Mouse (Mus musculus): ENCODE data around the gene Armh3. TPM values are rescaled to one million over a fixed set of nuclear protein-coding genes. Genes with fewer than 3 reads are reported as not detected.

The Armh3 gene
- polyA plus RNA-seq, 1 experiment: 5.6 TPM

DNA sequence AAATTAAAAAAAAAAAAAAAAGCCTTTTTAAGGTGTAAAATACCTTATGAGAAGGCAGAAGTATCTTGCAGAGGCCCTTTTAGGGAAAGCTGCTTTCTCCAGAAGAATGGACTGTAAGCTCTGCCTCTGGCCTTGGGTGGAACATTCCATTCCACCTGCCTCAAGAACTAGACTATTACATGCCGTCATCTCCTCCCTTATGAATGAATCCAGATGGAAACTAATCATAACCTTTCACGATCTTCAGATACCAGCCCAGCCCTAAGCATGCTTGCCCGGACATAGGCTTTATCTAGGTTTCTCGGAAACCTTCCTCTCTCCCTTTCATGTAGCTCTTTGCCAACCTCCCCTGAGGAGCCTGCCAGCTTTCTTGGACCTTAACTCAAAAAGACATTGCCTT lies 210.0 kb downstream of the Armh3 start:
- no peak for DNase-seq (ENCODE audit: low read depth in 1 of 2, low spot score in 2 of 2)
- peaks cover 12% of the 10 kb centered on the region for H3K4me1 ChIP-seq (ENCODE audit: control insufficient read depth, insufficient read depth, insufficient read length)
- 87% methylated on average over 4 of the region's 4 CpGs for WGBS

DNA sequence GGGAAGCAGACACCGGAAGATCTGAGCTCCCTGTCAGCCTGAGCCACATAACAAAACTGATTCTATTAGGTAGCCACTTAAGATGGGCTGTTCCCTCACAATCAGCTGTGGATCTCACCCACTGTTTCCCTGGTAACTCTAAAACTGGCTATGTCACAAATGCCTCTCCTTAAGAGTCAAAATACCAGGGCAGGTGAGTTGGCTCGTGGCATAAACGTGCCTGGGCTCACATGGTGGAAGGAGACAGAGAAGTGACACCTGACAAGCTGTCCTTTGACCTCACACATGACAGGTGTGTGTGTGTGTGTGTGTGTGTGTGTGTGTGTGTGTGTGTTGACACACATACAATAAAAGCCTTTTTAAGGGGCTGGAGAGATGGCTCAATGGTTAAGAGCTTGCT lies 210.8 kb downstream of the Armh3 start:
- 78% methylated on average over 3 of the region's 3 CpGs for WGBS
- Histone ChIP-seq H3K27ac (ENCODE audit: insufficient read depth, low read length) (no peak overlapping the region), H3K27me3 (ENCODE audit: control insufficient read depth, insufficient read depth, low read length) (no peaks in the 10 kb centered on the region), H3K36me3 (ENCODE audit: control insufficient read depth, insufficient read depth, low read length) (no peaks in the 10 kb centered on the region), H3K4me3 (ENCODE audit: extremely low read depth, insufficient read depth, insufficient read length) (no peak overlapping the region), H3K4me1 (ENCODE audit: control insufficient read depth, insufficient read depth, insufficient read length) (peaks cover 12% of the 10 kb centered on the region)
- TF ChIP-seq CTCF (IDR thresholded peaks at IDR 0.05; ENCODE audit: extremely low read depth, insufficient read depth, insufficient read length, insufficient replicate concordance) (no peak), POLR2A (IDR thresholded peaks at IDR 0.05; ENCODE audit: low read depth, low read length) (no peak)
- DNase-seq (ENCODE audit: low read depth in 1 of 2, low spot score in 2 of 2): no peak

More for the DNA sequence above, 210.0 kb downstream of the Armh3 start:
- no peak for TF ChIP-seq POLR2A (IDR thresholded peaks at IDR 0.05; ENCODE audit: low read depth, low read length)
- no peak for TF ChIP-seq CTCF (IDR thresholded peaks at IDR 0.05; ENCODE audit: extremely low read depth, insufficient read depth, insufficient read length, insufficient replicate concordance)
- no peak overlapping the region for H3K27ac ChIP-seq (ENCODE audit: insufficient read depth, low read length)
- no peak overlapping the region for H3K4me3 ChIP-seq (ENCODE audit: extremely low read depth, insufficient read depth, insufficient read length)
- H3K27me3 ChIP-seq (ENCODE audit: control insufficient read depth, insufficient read depth, low read length): no peaks in the 10 kb centered on the region
- H3K36me3 ChIP-seq (ENCODE audit: control insufficient read depth, insufficient read depth, low read length): no peaks in the 10 kb centered on the region

DNA sequence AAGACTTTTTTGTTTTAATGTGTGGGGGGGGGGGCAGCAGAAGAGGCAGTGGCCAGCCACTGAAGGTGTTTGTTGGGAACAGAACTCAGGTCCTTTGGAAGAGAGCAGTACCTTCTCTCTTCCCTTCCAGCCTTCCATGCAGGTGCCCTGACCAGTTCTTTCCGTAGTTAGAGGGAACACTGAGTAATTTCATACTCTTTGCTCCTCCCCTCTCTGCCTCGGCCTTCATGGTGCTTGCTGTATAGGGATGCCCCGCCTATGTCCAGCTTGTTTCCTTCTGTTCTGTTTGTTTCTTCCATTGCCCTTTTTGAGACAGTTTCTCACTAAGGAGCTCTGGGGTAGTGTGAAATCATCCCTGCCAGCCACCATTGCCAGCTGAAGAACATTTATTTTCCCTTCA lies 212.8 kb downstream of the Armh3 start:
- TF ChIP-seq POLR2A (IDR thresholded peaks at IDR 0.05; ENCODE audit: low read depth, low read length) (no peak), CTCF (IDR thresholded peaks at IDR 0.05; ENCODE audit: extremely low read depth, insufficient read depth, insufficient read length, insufficient replicate concordance) (no peak)
- Histone ChIP-seq H3K27ac (ENCODE audit: insufficient read depth, low read length) (no peak overlapping the region), H3K36me3 (ENCODE audit: control insufficient read depth, insufficient read depth, low read length) (peaks cover 2% of the 10 kb centered on the region; the same call in 1 of the 2 replicates), H3K27me3 (ENCODE audit: control insufficient read depth, insufficient read depth, low read length) (no peaks in the 10 kb centered on the region), H3K4me3 (ENCODE audit: extremely low read depth, insufficient read depth, insufficient read length) (no peak overlapping the region), H3K4me1 (ENCODE audit: control insufficient read depth, insufficient read depth, insufficient read length) (peaks cover 17% of the 10 kb centered on the region)
- DNase-seq (ENCODE audit: low read depth in 1 of 2, low spot score in 2 of 2): no peak
- 71% methylated on average over 3 of the region's 3 CpGs for WGBS

DNA sequence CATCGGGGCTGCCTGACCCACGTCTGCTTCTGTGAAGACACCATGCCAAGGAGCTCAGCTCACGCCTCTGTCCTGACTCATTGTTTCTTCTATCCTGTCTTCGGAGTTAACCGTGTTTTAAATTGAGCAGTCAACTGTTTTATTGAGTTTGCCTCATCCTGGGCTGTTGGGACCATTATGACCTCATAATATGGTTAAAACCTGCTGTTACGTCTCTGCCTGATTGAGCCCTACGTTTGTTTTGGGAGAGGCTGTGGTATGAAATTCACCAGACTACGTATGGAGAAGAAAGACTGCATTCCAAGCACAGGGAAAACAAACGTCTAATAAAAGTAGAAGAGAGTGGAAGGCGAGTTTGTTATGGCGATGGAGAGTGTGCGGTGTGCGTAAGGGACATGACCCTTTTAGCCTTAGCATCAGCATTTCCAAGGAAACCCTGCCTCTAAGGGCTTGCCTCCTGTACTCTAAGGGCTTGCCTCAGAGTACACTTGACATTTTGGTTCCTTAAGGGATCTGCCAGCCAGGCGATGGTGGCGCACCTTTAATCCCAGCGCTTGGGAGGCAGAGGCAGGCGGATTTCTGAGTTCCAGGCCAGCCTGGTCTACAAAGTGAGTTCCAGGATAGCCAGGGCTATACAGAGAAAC lies 214.2 kb downstream of the Armh3 start:
- peaks cover 5% of the 10 kb centered on the region for H3K36me3 ChIP-seq (ENCODE audit: control insufficient read depth, insufficient read depth, low read length)
- WGBS: 39% methylated on average over 17 of the region's 17 CpGs
- no peaks in the 10 kb centered on the region for H3K27me3 ChIP-seq (ENCODE audit: control insufficient read depth, insufficient read depth, low read length)
- TF ChIP-seq CTCF (IDR thresholded peaks at IDR 0.05; ENCODE audit: extremely low read depth, insufficient read depth, insufficient read length, insufficient replicate concordance) (no peak), POLR2A (IDR thresholded peaks at IDR 0.05; ENCODE audit: low read depth, low read length) (no peak)
- peaks cover 18% of the 10 kb centered on the region for H3K4me1 ChIP-seq (ENCODE audit: control insufficient read depth, insufficient read depth, insufficient read length)
- H3K4me3 ChIP-seq (ENCODE audit: extremely low read depth, insufficient read depth, insufficient read length): peak overlapping the region; percentile 44
- peak overlapping the region; percentile 67 for H3K27ac ChIP-seq (ENCODE audit: insufficient read depth, low read length)
- no peak for DNase-seq (ENCODE audit: low read depth in 1 of 2, low spot score in 2 of 2)

DNA sequence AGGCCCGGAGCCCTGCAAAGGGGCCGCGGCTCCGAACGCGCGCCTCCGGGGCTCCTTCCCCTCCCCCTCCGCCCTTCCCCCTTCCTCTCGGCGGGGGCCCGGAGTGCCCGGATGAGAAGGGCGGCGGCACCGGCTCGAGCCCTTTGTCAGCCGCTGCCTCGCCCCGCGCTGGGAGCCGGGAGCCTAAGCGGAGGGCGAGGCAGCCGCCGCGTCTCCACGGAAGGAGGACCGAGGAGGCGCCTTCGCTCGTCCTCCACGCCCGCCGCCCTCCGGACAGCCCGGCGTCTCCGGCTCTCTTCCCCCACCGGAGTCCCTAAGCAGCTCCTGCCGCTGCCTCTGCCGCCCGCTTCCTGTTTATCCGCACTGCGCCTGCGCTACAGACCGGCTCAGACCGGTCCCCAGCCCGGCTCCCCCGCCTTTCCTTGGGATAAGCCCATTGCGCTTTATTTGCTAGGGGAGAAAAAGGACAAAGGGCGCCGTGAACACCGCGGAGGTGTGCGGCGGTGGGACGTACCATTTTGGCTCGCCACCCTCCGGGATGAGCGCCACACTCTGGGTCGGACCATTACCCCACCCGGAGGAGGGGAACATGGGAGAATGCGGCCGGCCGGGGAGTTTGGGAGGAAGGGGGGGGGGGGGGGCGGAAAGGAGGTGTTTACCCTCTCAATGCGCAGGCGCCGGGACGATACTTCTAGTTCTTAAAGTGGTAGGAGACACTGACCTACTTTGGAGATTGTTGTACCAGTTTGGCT lies 214.9 kb downstream of the Armh3 start, which contains the start of gene Mgea5:
Gene Mgea5 (minus strand): TSS at position 657 of the 752 bp plus-strand sequence.
- Histone ChIP-seq H3K4me3 (ENCODE audit: extremely low read depth, insufficient read depth, insufficient read length) (peak within 1 kb of the TSS; percentile 94), H3K36me3 (ENCODE audit: control insufficient read depth, insufficient read depth, low read length) (peaks cover 8% of the 10 kb centered on the region), H3K27me3 (ENCODE audit: control insufficient read depth, insufficient read depth, low read length) (no peaks in the 10 kb centered on the region), H3K27ac (ENCODE audit: insufficient read depth, low read length) (peak within 1 kb of the TSS; percentile 99), H3K4me1 (ENCODE audit: control insufficient read depth, insufficient read depth, insufficient read length) (peaks cover 18% of the 10 kb centered on the region)
- TF ChIP-seq POLR2A (IDR thresholded peaks at IDR 0.05; ENCODE audit: low read depth, low read length) (peak; percentile 94), CTCF (IDR thresholded peaks at IDR 0.05; ENCODE audit: extremely low read depth, insufficient read depth, insufficient read length, insufficient replicate concordance) (no peak)
- peak; percentile 97 to 99 for DNase-seq (ENCODE audit: low read depth in 1 of 2, low spot score in 2 of 2)
- WGBS: under 1% methylated on average over 68 of the region's 71 CpGs

DNA sequence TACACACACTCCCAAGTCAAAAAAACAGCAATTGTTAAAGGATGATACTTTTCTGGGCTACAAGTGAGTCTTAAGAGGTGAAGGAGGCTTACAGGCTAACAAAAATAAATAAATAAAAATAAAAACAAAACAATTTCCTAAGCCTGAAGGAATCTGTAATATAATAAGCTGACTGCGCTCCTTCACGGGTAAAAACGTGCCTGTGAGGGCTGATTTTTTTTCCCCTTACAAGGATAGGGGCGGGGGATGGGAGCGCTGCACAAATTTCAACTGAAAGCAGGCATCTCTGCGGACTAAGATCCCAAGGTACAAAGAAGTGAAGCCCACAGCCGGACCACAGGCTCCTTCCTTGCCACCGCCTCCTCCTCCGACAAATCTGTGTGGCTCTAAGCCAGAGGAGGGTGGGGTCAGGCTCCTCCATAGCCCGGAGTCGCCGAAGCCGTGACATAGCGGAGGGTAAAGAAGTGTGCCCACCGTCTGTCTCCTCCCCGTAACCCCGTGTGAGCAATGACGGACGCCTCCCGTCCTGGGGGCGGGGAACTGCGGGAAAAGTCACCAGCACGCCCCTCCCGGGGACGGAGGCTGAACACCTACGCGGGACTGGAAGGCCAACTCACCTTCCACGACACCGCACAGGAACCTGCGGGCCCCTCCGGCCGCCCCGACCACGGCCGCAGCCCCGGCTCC lies 215.8 kb downstream of the Armh3 start:
- TF ChIP-seq CTCF (IDR thresholded peaks at IDR 0.05; ENCODE audit: extremely low read depth, insufficient read depth, insufficient read length, insufficient replicate concordance) (no peak), POLR2A (IDR thresholded peaks at IDR 0.05; ENCODE audit: low read depth, low read length) (no peak)
- Histone ChIP-seq H3K27ac (ENCODE audit: insufficient read depth, low read length) (peak overlapping the region; percentile 99), H3K27me3 (ENCODE audit: control insufficient read depth, insufficient read depth, low read length) (no peaks in the 10 kb centered on the region), H3K36me3 (ENCODE audit: control insufficient read depth, insufficient read depth, low read length) (peaks cover 16% of the 10 kb centered on the region), H3K4me1 (ENCODE audit: control insufficient read depth, insufficient read depth, insufficient read length) (peaks cover 18% of the 10 kb centered on the region), H3K4me3 (ENCODE audit: extremely low read depth, insufficient read depth, insufficient read length) (peak overlapping the region; percentile 94)
- WGBS: under 1% methylated on average over 35 of the region's 36 CpGs
- peak in 1 of 2 experiments; percentile 45 for DNase-seq (ENCODE audit: low read depth in 1 of 2, low spot score in 2 of 2)
